Mouse (Mus musculus) liver, embryonic 16.5 days (tissue): Measurements from ENCODE around the gene Tmem121b. TPM values are rescaled to one million over a fixed set of nuclear protein-coding genes. Genes with fewer than 3 reads are reported as not detected.
A peak's percentile ranks its signal among the peaks of the same experiment; 100 is the strongest.

Experiments
- ATAC-seq: fragments of 200-750 bp; cut with Nextera tagmentation; 2 replicates; pipeline ENCODE4 v1.8.0; 2017; ENCODE audit warnings: low read depth, mild to moderate bottlenecking, moderate number of reproducible peaks, moderate library complexity
- H3K27ac ChIP-seq: fragments of 300-500 bp; sonication (generic); 2 replicates; pipeline ENCODE4 v1.5.1; 2014; ENCODE audit warnings: mild to moderate bottlenecking, low read length
- H3K27me3 ChIP-seq: fragments of 300-500 bp; sonication (generic); 2 replicates; pipeline ENCODE4 v1.6.1; 2014; ENCODE audit warnings: low read depth, low read length, mixed read lengths; ENCODE audit not compliant: control insufficient read depth, insufficient read depth
- H3K36me3 ChIP-seq: fragments of 300-500 bp; sonication (generic); 2 replicates; pipeline ENCODE4 v1.6.1; 2014; ENCODE audit warnings: mild to moderate bottlenecking; ENCODE audit not compliant: control insufficient read depth, insufficient read depth
- H3K4me1 ChIP-seq: fragments of 300-500 bp; sonication (generic); 2 replicates; pipeline ENCODE4 v1.6.1; 2014; ENCODE audit warnings: low read depth, low read length, mixed read lengths; ENCODE audit not compliant: control insufficient read depth
- H3K4me2 ChIP-seq: fragments of 300-500 bp; sonication (generic); 2 replicates; pipeline ENCODE4 v1.6.1; 2014; ENCODE audit warnings: low read depth, low read length, mixed read lengths
- H3K4me3 ChIP-seq: fragments of 300-500 bp; sonication (generic); 2 replicates; pipeline ENCODE4 v1.5.1; 2014; ENCODE audit warnings: low read depth, mild to moderate bottlenecking, low read length
- H3K9ac ChIP-seq: fragments of 300-500 bp; sonication (generic); 2 replicates; pipeline ENCODE4 v1.6.1; 2014; ENCODE audit warnings: low read depth, low read length
- H3K9me3 ChIP-seq: fragments of 300-500 bp; sonication (generic); replicated peaks from 2 replicates; pipeline ENCODE4 v1.6.1; 2016; ENCODE audit warnings: low read length; ENCODE audit not compliant: control insufficient read depth
- WGBS: fragments of 180-500 bp; shearing (Covaris S2); extraction: QIAGEN DNeasy Blood & Tissue Kit; methylation state at CpG from one replicate; pipeline ENCODE4 v1.1.7; 2014; ENCODE audit not compliant: insufficient replicate concordance; 5-methylcytosine and 5-hydroxymethylcytosine counted together
- polyA plus RNA-seq: library from polyadenylated mRNA; unstranded; fragments of >200 nt; fragmentation: Nextera tagmentation; extraction: Ambion mirVana; gene quantifications from 2 replicates; pipeline ENCODE4 v1.2.1, GENCODE M21; 2015

Gene Tmem121b
- polyA plus RNA-seq, 1 experiment from 2014 or later, result not detected

DNA sequence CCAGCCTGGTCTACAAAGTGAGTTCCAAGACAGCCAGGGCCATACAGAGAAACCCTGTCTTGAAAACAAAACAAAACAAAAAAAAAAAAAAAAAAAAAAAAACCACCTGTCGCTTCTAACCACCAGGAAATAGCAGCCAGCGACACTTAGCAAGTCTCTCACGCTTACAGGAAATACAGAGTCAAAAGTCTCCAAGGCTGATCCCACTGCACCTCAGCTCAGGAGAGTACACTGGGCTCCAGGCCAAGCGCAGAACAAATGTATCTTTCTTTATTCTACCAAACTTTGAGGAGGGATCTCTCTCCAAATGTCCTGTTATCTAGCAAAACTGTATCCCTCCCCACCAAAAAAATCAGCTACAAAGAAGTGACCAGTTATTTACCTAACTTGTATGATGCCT is 35.5 kb upstream of the Tmem121b start:
- no peaks in the 10 kb centered on the region for H3K36me3 ChIP-seq
- no peaks in the 10 kb centered on the region for H3K27me3 ChIP-seq
- no peaks in the 10 kb centered on the region for H3K9me3 ChIP-seq
- no peak overlapping the region for H3K4me2 ChIP-seq
- H3K27ac ChIP-seq, result no peak overlapping the region
- no peak overlapping the region for H3K9ac ChIP-seq
- H3K4me3 ChIP-seq, result no peak overlapping the region
- no peak for ATAC-seq
- H3K4me1 ChIP-seq, result peaks cover 12% of the 10 kb centered on the region
- WGBS, result 53% methylated on average over 4 of the region's 4 CpGs

DNA sequence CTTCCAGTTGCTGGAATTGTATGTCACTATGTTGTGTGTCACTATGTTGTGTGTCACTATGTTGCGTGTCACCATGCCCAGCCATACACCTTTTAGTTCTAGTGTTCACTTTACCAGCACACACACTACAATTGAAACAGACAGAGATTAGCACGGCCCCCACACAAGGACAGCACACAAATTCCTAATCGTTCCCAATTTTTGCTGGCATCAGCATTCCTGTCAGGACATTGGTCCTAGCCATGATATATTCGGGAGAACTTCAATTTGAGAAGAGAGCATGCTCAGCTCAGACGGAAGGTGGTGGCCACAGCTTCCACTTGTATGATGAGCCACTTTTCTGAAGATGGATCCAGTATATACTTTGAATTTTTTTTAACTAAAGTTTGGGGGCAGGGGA is 31.2 kb upstream of the Tmem121b start:
- 82% methylated on average over 5 of the region's 5 CpGs for WGBS
- no peak overlapping the region for H3K4me3 ChIP-seq
- H3K27ac ChIP-seq, result no peak overlapping the region
- no peak overlapping the region for H3K9ac ChIP-seq
- H3K9me3 ChIP-seq, result no peaks in the 10 kb centered on the region
- H3K4me1 ChIP-seq, result peaks cover 5% of the 10 kb centered on the region; the same call in 1 of the 2 replicates
- no peaks in the 10 kb centered on the region for H3K36me3 ChIP-seq
- no peaks in the 10 kb centered on the region for H3K27me3 ChIP-seq
- H3K4me2 ChIP-seq, result no peak overlapping the region
- no peak for ATAC-seq

DNA sequence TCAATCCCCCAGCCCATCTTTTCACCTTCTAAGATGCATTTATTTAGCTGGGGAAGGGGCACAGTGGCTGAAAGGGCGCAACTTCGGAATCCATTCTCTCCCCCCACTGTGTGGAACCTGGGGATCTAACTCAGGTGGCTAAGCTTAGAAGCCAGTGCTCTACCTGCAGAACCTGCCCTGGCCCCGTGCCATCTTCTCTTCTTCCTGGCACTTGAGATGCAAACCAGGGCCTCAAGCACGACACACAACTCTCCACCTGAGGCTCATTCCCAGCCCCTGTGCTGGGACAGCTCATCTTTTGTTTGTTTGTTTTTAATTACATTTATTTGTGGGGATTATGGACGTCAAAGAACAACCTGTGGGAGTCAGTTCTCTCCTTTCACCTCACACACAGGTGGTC is 26.0 kb upstream of the Tmem121b start:
- Histone ChIP-seq H3K9ac (no peak overlapping the region), H3K4me2 (no peak overlapping the region), H3K36me3 (no peaks in the 10 kb centered on the region), H3K4me3 (no peak overlapping the region), H3K4me1 (peaks cover 23% of the 10 kb centered on the region), H3K27me3 (no peaks in the 10 kb centered on the region), H3K9me3 (no peaks in the 10 kb centered on the region), H3K27ac (no peak overlapping the region)
- 75% methylated on average over 5 of the region's 5 CpGs for WGBS
- no peak for ATAC-seq

DNA sequence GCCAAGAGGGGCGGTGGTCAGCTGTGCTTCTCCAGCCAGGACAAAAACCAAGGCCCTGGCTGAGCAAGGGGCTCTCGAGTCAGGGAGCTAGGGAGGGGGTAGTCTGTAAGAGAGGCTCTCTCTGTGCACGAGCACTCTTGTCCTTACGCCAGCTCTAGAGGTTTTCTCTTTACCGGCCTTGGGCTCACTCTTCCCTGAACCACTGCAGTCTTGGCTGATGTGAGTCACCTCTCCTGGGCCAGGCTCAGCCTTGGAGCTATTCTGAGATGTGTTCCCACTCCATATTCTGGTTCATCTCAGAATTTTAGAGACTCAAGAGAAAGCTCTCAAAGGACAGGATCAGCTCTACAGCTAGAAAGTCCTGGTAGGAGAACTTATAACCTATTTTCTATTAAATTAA is 23.7 kb upstream of the Tmem121b start:
- WGBS, result 75% methylated on average over 5 of the region's 5 CpGs
- no peak overlapping the region for H3K4me2 ChIP-seq
- H3K27me3 ChIP-seq, result no peaks in the 10 kb centered on the region
- no peaks in the 10 kb centered on the region for H3K9me3 ChIP-seq
- H3K4me1 ChIP-seq, result peaks cover 29% of the 10 kb centered on the region
- peak overlapping the region; percentile 93 for H3K27ac ChIP-seq
- ATAC-seq, result no peak
- H3K9ac ChIP-seq, result peak overlapping the region; percentile 45; the same call in 1 of the 2 replicates
- no peak overlapping the region for H3K4me3 ChIP-seq
- no peaks in the 10 kb centered on the region for H3K36me3 ChIP-seq

DNA sequence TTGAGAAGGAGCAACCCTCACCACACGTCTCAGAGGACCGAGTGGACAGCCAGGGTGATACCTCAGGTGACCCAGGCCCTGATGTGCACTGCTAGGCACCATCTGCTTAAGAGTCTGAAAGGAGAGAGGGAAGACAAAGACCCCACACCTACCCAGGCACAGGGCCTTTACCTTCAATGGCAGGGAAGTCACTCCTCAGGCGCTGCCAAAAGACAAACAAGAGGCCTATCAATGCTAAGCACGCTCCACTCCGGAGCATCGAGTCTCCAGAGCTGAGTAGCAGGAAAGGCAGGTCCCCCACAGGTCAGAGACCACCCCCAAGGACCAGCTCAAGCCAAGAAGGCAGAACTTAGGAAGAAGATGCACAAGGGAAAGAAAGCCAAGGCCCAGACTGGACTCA is 23.3 kb upstream of the Tmem121b start:
- 30% methylated on average over 6 of the region's 6 CpGs for WGBS
- H3K9ac ChIP-seq, result peak overlapping the region; percentile 45; the same call in 1 of the 2 replicates
- peak overlapping the region; percentile 38 for H3K4me2 ChIP-seq
- H3K4me1 ChIP-seq, result peaks cover 29% of the 10 kb centered on the region
- no peaks in the 10 kb centered on the region for H3K27me3 ChIP-seq
- no peaks in the 10 kb centered on the region for H3K9me3 ChIP-seq
- H3K36me3 ChIP-seq, result no peaks in the 10 kb centered on the region
- peak; percentile 55 for ATAC-seq
- peak overlapping the region; percentile 93 for H3K27ac ChIP-seq
- H3K4me3 ChIP-seq, result 0 out of 2 replicates have a peak overlapping the region, but pooled peaks have one; percentile 11

DNA sequence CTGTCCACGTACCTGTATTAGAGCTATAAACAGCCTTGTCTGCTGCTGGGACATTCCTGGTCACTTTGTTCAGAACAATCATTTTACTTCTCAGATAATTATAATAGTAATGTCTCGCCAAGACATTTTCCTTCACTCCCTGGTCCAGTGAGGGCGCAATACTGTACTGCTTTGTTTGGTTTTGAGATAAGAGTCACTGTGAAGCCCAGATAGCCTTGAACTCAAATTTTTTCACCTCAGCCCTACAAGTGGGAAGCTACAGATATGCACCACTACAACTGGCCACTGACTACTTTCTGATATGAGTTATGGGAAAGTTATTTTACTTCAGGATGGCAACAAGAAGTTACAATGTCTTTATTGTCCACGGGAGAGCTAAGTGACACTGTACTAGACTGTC is 22.8 kb upstream of the Tmem121b start:
- no peaks in the 10 kb centered on the region for H3K9me3 ChIP-seq
- 21% methylated on average over 4 of the region's 4 CpGs for WGBS
- no peaks in the 10 kb centered on the region for H3K36me3 ChIP-seq
- 0 out of 2 replicates have a peak overlapping the region, but pooled peaks have one; percentile 11 for H3K4me3 ChIP-seq
- H3K4me2 ChIP-seq, result peak overlapping the region; percentile 38
- no peaks in the 10 kb centered on the region for H3K27me3 ChIP-seq
- peak overlapping the region; percentile 45 for H3K9ac ChIP-seq
- H3K4me1 ChIP-seq, result peaks cover 29% of the 10 kb centered on the region
- H3K27ac ChIP-seq, result peak overlapping the region; percentile 93
- ATAC-seq, result peak; percentile 91

DNA sequence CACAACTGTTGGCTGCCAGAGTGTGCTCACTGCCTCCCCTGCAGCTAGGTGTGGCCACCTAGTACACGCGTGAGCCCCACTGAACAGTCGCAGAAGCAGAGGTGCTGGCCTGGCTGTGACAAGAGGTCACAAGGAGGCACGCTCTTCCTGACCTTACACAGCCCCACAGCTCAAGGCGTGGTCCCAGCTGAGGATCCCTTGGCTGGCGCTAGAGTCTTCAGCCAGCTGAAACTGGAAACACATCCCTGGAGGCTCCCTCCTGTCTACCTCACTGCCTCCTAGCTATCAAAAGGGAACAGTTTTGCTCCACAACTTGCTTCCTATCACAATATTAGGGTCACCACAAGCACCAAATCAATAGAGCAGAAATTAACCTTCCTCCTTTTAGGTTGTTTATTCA is 17.6 kb upstream of the Tmem121b start:
- Histone ChIP-seq H3K9ac (no peak overlapping the region), H3K36me3 (peaks cover 3% of the 10 kb centered on the region; the same call in 1 of the 2 replicates), H3K27me3 (no peaks in the 10 kb centered on the region), H3K27ac (no peak overlapping the region), H3K9me3 (no peaks in the 10 kb centered on the region), H3K4me3 (no peak overlapping the region), H3K4me2 (no peak overlapping the region), H3K4me1 (peaks cover 16% of the 10 kb centered on the region)
- no peak for ATAC-seq
- WGBS, result 72% methylated on average over 6 of the region's 6 CpGs

DNA sequence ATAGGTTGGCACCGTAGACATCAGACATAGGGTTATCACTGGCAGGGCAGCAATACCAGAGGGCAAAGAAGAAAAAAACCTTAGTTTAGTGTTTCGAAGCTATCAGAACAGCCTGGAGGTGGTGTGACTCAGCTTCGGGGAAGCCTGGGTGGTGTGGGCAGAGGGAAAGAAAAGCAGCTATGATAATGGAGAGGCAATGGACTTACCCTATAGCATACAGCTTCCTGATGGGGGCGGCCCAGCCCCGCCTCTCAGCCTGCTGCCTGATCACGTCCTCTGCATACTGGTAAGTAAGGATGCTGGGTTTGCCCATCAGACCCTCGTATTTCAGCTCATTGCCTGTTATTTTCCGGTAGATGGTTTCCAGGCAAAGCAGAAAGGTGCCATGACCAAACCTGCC is 16.8 kb upstream of the Tmem121b start:
- no peak overlapping the region for H3K4me3 ChIP-seq
- H3K9me3 ChIP-seq, result no peaks in the 10 kb centered on the region
- H3K4me2 ChIP-seq, result no peak overlapping the region
- no peaks in the 10 kb centered on the region for H3K27me3 ChIP-seq
- no peak overlapping the region for H3K9ac ChIP-seq
- no peak for ATAC-seq
- no peak overlapping the region for H3K27ac ChIP-seq
- peaks cover 3% of the 10 kb centered on the region; the same call in 1 of the 2 replicates for H3K36me3 ChIP-seq
- WGBS, result 56% methylated on average over 8 of the region's 8 CpGs
- peaks cover 9% of the 10 kb centered on the region for H3K4me1 ChIP-seq

DNA sequence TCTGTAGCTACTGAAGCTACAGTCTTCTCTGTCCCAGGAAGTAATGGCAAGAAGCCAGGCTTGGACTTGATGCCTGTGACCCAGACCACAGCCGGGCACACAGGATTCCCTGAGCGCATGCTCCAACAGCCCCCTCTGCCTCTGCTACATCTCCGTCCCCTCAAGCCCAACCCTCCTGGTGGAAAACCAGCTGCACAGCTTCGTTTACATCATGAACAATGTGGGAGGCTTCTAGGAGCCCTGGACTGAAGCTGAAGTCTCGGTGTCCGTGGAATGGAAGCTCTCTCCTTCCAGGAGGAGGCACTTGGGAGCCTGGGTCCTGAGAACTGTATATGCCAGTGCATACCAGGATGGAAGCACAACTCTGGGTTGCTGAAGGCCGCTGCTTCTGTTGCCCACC is 16.4 kb upstream of the Tmem121b start:
- Histone ChIP-seq H3K4me3 (no peak overlapping the region), H3K4me1 (peaks cover 5% of the 10 kb centered on the region), H3K9me3 (no peaks in the 10 kb centered on the region), H3K27me3 (no peaks in the 10 kb centered on the region), H3K36me3 (peaks cover 3% of the 10 kb centered on the region; the same call in 1 of the 2 replicates), H3K4me2 (no peak overlapping the region), H3K27ac (no peak overlapping the region), H3K9ac (no peak overlapping the region)
- WGBS, result 81% methylated on average over 7 of the region's 7 CpGs
- no peak for ATAC-seq
